Mouse (Mus musculus): ENCODE measurements at regions not wholly inside any gene's neighbourhood (a gene's known extent, or its start where the extent isn't known, plus 50 kb on each side); places are given as distances from the start of the nearest gene placed in this dataset.

- DNase-seq, result no peak
Measured at GRCm38 (mm10) chr10:117554533-117554932, 74.8 kb upstream of the Cpm start.

- DNase-seq, result no peak
Measured at GRCm38 (mm10) chr10:117553211-117554186, 75.8 kb upstream of the Cpm start.

DNA sequence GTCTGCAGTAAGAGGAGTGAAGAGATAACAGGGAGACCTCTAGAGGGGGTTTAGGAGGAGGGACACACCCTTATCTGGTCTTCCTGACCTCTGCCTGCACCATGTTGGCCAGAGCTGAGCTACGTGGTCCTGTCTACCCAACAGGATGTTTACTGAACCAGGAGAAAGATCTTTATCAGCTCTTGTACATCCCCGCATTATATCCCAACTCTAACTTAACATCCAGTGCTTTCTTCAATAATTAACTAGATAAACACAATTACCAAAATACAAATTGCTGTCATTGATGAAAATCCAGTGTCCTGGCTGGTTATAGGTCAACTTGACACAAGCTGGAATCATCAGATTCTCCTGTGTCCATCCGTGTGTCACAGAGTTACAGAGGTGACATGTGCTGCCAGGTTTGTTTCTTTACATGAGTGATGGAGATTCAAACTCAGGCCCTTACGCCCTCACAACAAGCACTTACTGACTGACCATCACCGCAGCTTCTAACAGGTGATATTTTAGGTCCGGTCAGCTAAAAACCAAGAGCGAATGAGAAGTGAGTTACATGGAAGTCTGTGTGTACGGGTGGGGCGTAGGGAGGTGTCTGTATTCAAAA, 77.1 kb upstream of the Cpm start:
- no peak for DNase-seq

- DNase-seq, result no peak
Measured at GRCm38 (mm10) chr10:117551234-117552048, 77.9 kb upstream of the Cpm start.

DNA sequence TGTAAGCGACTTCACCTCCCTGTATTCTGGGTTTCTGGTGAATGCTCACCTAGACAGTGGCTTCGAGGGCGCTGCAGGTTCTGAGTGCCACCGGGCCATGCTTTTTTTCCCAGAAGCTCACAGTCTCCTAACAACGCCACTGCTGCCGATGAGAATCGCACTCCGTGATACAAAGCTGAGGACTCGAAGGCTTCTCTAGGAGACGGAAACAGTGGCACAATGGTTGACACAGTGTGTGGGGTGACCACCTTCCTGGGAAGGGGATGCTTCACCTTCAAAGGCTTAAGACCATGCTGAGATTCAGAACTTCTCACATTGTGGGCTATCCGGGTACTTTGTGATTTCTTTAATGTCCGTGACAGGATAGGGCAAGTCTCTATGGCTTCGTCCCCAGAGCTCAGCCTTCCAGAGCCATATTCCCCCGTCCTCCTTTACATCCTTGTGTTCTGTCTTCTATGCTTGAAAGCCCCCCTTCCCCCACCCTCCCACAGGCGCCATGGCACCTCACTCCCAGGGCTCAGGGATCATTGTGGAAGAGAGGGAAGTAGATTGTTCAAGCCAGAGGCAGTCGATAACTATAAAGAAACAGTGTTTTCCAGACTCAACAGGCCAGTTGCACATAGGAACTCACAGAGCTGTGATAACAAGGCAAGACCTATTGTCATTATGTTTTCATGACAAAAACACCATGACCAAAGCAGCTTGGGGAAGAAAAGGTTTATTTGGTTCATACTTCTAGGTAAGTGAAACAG, 79.3 kb upstream of the Cpm start:
- DNase-seq, result no peak

GRCm38 (mm10) chr10:117549506-117549830, 79.8 kb upstream of the Cpm start:
- no peak for DNase-seq

DNA sequence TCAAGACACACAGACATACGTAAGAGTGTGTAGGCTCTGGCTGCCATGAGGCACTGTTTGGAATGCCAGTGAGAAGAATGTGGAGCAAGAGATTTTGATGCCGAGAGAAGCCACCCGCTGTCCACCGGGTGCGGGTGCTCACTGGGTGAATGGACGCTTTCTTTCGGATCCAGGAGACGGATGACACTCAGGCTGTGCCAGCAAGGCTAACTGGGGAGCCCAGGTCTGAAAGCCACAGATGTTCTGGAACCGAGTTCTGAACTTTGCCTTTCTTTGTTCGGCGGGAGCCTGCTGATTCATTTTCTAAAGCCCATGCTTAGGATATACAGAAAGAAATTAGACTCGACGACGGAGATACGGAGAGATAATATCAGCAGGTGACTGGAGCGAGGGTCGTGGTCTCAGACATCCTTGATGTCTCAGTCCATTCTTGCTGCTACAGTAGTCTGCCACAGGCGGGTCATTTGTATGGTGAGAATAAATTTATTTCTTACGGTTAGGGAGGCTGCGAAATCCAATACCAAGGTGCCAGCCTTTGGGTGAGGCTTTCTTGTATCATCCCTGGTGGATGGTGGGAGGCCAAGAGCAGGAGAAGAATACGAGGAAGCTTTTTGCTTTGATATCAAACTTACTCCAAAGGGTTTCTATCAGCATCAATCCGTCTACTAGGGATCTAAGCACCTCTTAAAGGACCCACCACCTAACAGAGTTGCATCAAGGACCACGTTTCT, 80.4 kb upstream of the Cpm start:
- DNase-seq, result no peak

- no peak for DNase-seq
Measured at GRCm38 (mm10) chr10:117548262-117548661, 81.0 kb upstream of the Cpm start.

DNA sequence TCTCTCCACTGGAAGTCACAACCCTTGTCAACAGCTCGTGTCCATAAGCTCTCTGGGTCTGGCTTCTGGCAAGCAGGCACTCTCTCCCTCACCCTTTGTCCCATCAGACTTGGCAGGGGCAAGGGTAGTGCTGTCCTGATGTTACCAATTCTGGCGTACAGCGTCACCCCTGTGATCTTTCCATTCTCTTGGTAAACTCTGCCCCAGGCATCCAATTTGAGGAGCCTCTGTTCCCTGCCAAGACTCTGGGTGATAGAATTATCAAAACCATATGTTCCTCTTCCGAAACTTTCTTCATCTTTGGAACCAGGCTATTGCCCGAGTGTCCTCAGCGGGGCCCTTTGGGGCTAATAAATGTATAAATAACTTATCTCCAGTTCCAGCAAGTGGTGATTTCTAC, 82.0 kb upstream of the Cpm start:
- no peak for DNase-seq

DNA sequence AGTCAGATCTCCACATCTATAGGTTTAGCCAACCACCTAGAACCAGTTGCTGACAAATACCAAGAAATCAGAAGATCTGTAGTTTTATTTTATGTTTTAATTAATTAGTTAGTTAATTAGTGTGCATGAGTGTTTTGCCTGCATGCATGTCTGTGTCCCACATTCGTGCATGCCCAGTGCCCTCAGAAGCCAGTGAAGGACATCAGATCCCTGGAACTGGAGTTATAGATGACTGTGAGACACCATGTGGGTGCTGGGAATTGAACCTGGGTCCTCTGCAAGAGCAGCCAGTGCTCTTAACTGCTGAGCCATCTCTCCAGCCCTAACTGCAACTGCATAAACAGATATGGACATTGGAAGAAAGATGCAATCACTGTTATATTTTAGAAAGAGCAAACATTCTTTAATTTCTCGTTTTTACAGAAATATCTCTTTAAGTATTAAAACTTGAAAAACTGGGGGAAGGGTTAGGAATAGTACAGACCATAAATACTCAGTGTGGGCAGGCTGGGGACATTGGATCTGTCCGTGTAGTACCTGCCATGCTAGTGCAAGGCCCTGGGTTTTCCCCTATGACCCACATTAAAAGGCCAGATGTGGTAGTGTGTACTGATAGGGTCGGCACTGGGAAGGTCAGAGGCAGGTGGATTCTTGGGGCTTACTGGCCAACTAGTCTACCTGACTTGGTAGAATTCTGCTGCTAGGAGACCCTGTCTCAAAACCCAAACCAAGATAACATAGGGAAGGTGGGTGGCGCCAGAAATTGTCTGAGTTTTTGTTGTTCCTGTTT, 83.3 kb upstream of the Cpm start:
- DNase-seq, result no peak

GRCm38 (mm10) chr10:117544680-117545546, 84.4 kb upstream of the Cpm start:
- no peak for DNase-seq

DNA sequence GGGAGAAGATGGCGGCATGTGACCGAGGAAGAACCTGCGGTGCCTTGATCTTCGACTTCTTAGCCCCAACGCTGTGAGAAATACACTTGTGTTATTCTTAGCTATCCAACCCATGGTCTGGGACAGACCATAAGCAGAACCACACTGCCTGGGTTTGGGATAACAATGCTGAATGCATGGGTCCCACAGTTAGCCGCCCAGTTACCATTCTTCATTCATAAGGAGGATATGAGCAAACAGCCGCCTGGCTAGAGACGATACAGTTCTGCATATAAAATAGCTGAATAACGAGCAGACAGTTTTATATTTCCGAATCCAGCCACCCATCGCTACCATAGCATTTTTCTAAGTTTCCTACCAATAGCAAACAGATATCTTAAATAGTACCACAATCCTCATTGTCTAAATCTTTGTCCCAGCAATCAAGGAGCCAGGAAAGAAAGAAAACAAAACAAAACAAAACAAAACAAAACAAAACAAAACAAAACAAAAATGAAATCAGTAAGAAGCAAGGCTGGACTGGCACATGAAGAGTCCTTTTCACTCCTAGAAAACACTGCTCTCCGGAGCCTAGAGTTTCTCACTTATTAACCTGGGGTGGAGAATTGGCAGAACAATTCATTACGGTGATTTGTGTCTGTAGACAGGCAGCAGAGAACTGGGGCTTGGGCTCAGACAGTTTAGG, 85.2 kb upstream of the Cpm start:
- no peak for DNase-seq

DNA sequence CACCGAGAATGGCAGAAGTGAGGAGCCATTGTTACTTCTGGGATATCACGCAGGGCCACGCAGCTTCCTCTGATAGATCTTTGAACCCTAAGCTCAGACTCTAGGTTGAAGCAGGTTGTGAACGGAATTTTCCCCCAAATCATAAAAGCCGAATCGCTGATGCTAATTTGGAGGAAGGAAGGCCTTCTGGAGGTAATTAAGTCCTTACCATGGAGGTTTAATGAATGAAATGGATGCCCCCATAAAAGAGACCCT, 85.7 kb upstream of the Cpm start:
- DNase-seq, result no peak

- DNase-seq, result no peak
Measured at GRCm38 (mm10) chr10:117542886-117543695, 86.2 kb upstream of the Cpm start.

DNA sequence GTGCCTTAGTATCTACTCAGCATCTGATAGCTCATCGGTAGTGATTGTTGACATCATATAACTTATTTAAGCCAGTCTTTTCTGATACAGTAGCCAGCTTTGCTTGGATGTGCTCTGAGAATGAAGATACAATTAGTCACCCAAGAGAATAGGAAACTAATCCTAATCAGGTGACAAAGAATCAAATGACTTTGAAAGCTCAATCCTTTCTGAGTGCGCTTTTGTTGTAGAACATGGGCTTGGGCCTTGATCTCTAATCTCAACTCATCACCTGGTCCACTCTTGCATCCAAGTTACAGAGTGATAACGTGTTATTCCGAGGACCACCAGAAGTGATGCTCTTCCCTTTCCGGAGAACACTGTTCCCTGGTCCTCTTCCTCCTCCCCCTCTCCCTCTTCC, 86.9 kb upstream of the Cpm start:
- DNase-seq, result no peak

DNA sequence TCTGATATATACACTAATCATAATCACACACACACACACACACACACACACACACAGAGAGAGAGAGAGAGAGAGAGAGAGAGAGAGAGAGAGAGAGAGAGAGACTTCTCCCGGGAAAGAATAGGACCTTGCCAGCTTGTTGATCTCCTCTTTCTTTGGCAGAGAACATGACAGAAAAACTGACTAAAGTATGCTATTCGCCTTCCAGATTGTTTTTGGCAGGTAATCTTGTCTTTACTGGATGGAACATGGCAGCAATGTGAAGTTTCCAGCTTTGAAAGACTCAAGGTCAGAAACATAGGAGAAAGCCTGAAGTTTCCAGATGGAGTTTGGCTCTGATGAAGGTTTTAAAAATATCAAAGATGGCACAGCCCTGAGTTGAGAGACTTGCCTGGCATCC, 87.8 kb upstream of the Cpm start:
- no peak for DNase-seq

- no peak for DNase-seq
Measured at GRCm38 (mm10) chr10:117540747-117541398, 88.4 kb upstream of the Cpm start.

DNA sequence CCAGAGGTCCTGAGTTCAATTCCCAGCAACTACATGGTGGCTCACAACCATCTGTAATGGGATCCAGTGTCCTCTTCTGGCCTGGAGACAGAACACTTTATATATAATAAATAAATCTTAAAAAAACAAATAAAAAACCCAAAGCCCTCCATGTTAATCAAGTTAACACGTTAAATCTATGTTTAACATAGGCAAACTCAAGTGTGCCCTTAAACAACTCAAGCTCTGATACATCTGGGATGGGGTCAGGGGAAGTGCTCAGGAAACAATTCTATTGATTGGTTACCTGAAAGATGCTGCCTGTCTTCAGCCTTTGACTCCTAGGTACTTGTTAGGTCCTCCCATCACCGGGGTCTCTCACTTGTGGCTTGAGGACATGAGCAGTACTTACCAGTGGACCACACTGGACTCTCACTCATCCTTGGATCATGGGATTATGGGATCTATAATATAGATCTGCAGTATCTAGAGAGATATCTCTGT, 89.1 kb upstream of the Cpm start:
- no peak for DNase-seq
